Mouse (Mus musculus) cerebellum, adult (tissue): Measurements from ENCODE around the gene Fbln1.

Source experiments
- ATAC-seq: cut with Nextera tagmentation; 2 replicates; pipeline ENCODE4 v1.9.2; 2017; ENCODE audit warnings: mild to moderate bottlenecking, moderate library complexity, mixed read lengths; ENCODE audit not compliant: insufficient number of reproducible peaks, low FRiP score, low TSS enrichment

The Fbln1 gene

DNA sequence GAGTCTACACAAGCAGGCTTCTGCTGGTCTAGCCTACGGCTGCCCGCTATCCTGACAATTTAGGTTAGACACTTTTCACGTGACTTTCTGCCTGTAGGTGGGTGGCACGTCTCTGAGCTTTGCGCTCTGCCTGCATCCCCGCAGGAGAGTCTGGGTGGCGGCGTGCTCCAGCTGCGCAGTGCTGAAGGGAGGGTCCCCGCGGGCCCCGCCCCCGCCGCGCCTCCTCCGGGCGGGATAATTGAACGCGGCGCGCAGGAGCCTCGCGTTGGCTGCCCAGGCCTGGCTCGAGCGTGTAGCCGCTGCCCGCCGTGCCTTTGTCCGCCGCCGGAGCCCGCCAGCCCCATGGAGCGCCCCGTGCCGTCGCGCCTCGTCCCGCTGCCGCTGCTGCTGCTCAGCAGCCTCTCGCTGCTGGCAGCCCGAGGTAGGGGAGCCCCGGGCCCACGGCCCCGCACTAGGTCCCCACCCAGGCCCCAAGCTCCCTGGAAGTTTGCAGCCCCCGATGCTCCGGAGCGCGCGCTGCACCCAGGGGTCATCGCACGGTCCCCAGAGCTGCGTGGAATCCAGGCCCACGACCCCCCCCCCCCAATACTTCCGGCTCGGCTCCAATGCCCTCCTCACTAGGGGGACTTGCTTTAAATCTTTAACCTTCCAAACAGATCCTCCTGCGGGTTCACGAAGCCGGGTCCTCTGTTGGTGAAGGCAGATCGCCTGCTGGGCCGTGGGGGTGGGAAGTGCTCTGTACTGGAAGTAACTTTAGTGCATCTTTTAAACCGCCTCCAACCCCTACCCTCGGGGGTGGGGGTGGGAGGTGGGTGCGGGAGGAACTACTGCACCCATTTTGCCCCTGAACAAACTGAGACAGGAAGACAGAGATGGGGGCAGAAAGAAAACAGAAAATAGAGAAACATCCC, at the start of gene Fbln1:
TSS of gene Fbln1 (plus strand) at position 158 of the 911 bp plus-strand sequence.
- ATAC-seq = no peak

DNA sequence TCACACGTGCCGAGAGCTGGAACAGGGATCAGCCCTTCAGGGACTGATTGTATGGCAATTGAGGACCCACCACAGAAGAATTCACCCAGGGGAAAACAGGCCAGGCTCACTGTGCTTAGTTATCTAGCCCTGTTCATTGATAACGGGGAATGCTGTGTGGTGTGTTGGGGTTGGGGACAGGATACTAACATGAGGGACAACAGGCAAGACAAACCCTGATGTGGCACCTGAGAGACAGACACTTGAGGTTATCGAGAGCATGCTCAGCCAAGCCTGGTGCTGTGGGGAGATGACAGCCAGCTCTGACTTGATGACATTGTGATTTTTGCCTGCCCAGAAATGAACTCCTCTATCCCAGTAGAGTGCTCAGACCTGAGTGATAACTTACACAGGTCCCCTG, 49.6 kb upstream of the Fbln1 start:
- ATAC-seq = no peak

DNA sequence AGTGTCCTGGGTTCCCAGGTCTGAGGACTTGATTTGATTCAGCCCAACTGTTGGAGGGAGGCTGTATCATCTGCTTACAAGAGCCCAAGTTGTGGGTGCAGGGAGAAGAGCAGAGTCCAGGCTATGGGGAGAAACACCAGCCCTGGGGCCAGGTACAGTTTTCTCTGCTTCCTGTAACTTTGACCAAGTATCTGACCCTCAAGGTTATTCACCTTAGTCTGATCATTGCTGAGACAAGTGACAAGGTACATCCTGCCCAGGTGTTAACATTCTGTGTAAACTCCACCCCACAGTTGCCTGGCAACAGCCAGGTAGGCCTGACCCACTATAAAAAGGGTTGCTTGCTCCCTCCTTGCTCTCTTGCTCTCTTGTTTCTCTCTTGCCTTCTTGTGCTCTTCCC, 44.3 kb upstream of the Fbln1 start:
- no peak for ATAC-seq

DNA sequence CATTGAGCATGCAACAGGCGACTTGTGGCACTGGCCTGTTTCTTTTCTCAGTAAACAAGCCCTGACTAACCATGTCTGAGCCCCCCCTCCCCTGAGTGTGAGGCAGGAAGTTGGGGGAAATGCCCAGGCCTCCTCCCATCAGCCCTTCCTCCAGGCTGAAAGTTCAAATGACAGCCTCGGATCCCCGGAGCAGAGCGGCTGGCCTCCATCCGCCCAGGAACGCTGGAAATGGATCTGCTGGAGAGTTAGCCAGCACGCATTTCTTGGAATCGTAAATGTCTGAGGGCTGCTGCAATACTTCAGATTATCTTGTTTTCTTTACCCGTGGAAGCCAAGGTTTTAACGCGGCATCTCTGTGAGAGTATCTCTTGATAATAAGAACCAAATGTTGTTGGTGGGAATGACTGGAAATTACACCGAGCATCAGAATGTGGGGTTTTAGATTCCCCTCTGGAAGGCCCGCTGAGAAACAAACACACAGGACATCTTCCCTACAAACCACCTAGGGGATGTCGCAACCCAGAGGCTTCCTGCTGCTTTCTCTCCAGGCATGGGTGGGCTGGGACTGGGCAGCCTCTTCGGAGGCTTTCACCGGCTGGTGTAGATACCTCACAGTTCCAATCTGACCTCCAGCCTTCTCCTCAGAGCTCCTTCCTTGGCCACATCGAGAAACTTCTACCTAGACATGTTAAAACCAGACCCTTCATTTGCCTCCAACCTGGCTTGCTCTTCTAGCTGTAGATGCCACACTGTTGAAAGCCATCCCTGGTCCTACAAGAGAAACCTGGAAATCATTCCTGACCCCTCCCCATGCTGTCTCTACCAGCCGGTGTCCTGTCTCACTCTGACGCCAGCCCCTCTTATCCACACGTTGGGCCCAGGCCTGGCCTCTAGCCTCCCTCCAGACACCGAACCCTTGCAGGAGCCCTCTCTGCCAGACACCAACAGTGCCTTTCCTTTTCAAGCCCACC, 42.8 kb upstream of the Fbln1 start:
- ATAC-seq = no peak

DNA sequence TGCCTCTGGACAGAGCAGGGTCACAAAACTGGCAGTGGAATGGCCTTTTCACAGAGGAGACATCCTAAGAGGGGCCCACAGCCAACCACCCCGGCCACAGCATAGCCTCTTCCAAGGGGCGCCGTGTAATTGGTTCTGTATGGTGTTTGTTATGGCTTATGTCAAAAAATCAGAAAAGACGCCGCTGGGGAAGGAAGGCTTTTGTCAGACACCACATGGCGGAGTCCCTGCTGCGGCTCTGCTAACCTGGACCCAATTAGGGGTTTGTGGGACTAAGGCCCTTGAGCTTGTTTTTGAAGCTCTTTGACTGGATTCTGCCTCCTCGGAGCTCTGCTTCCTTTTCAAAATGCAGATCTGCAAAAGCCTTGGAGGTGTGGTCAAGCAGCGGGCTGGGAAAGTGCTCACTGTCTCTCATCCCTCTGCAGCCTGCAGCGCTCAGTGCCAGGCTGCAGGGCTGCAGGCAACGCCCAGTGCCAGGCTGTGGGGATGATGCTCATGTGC, 39.3 kb upstream of the Fbln1 start:
- no peak for ATAC-seq

DNA sequence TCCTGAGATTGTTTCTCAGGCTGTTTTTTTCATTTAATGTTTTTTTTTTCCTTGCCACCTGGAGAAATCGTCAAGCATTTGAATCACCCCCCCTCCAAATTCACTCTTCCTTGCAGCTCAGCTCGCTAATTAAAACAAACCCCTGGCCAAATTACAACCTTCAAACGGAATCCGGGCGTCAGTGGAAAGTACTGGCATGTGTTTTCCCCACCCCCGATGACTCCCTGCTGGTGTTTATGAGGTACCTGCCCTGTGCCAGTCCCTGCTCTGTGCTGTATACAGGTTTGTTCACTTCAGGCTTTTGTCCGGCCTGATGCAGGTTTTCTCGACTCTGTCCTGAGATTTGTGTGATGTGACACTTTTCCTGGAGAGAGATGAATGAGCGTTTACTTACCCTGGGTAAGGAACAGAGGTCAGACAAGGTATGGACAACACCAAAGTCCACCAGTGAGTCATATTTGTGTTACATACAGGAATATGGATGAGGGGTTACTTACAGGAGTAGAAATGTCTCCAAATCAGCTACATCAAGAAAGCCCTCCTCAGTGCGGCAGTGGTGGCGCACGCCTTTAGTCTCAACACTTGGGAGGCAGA, 38.6 kb upstream of the Fbln1 start:
- no peak for ATAC-seq

DNA sequence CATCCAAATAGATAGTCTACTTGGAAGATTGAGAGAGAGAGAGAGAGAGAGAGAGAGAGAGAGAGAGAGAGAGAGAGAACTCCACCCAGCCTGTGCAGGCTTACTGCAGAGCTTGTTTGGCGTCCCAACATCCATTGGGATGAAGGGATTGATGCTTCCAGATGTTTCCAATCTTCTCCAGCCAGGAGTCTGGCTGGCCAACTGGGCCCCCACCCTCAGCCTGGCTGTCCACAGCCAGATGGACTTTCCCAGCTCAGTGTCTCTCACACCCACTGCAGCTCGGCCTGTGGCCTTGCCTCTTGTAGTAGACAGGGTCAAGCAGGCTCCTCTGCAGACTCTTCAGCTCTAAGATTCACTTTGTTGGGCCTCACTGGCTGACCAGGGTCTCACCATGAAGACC, 33.7 kb upstream of the Fbln1 start:
- no peak for ATAC-seq

DNA sequence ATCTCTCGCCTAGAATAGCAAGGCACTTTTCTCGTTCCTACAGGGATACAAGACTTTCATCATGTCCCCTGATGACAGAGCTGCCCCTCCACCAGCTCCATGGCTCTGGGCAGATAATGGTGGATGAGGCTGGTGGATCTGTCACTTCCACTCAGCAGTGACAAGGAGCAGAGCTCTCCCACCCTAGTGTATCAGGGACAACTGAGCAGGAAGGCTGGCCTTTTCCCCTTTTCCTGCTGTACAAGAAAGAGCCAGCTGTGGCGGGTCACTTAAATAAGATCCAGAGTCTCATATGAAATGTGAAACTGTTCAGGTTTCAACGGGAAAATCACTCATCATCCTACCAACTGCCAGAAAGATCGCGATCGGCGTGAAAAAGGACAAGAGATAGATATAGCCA, 32.3 kb upstream of the Fbln1 start:
- no peak for ATAC-seq

DNA sequence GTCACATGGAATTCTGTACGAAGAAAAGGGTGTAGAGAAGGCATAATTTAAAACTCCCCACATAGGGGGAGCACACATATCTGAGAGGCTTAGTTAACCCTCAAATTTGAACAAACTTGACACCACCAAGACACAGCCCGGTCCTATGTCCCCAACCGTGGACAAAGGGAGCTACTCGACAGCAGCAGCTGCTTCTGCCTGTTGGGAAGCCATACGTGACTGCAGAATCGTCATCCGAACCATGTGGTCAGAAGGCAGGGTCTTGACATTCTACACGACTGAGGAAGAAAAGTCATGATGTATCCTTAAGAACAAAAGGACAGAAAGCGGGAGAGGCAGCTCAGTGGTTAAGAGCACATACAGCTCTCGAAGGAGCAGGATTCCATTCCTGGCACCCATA, 31.7 kb upstream of the Fbln1 start:
- ATAC-seq = no peak

DNA sequence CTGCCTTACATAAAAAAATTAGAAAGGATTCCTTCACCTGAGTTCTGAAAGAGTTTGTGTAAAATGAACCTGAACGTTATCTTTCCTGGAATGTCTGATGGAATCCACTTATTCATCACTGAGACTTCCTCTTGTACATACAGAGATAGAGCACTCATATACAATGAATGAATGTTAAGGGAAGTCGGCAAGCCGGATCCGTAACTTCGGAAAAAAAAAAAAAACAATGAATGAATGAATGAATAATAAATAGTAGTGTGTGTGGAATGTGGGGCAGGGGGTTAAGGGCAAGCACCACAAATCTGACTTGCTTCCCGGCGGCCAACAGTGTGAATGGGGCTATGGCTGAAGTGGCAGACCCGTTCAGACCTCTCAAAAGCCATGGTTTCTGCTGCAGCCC, 28.2 kb upstream of the Fbln1 start:
- no peak for ATAC-seq

DNA sequence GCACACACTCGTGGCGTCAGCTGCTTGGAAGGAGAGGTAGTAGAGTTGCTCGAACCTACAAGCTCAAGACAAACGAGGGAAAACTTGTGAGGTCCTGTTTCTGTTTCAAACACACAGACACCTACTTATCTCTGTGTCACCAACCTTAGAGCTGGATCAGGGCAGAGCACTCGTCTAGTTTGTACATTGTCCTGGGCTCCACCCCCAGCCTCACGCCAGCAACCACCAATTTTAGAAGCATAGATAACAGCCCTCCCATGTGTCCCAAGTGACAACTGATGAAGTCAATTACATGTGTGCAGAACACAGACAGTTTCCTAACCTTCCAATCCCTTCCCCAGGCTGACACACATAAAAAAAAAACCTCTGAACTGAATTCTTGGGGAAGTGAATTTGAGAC, 27.6 kb upstream of the Fbln1 start:
- ATAC-seq = no peak

DNA sequence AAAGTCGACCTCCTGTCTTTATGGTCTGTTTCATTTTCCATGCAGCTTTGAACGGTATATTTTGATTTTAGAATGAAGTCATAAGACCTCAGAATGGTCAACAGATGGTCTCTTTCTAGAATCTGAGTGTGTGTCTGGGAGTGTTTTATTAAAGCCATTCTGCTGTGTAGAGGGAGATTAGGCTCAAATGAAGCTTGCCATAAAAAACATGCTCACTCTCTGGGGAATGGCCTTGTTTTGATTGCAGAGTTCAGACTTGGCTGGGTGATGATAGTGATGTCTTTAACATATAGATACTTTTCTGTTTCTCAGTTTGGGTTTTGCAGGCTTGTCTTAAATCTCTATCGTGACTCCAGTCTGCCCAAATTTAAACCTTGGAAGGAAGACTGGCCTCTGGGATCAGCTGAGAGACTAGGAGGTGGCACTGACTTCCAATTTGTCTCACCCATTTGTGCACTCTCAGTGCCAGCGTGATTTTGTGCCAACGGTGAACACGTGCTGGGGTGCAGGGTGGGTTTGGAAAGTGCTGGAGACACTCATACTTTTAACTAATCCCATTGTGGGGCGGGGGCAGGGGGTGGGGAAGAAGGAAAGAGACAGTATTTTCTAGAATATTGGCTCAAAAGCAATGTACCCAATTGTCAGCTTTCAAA, 26.1 kb upstream of the Fbln1 start:
- ATAC-seq = no peak

DNA sequence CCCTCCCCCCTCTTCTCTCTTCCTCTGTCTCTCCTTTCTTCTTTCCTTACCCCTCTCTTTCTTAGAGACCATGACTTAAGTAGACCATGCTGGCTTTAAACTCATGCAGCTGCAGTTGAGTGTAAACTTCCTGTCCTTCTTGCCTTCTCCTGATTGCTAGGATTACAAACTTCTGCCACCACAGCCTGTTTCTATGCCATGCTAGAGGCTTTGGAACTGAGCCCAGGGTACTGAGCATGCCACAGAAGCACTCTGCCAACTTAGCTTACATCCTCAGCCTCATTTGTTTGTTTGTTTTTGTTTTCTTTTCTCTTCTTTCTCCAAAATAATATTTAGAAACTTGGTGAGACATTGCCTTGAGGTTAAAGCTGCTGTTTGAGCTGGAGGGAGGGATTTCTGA, 25.4 kb upstream of the Fbln1 start:
- no peak for ATAC-seq

DNA sequence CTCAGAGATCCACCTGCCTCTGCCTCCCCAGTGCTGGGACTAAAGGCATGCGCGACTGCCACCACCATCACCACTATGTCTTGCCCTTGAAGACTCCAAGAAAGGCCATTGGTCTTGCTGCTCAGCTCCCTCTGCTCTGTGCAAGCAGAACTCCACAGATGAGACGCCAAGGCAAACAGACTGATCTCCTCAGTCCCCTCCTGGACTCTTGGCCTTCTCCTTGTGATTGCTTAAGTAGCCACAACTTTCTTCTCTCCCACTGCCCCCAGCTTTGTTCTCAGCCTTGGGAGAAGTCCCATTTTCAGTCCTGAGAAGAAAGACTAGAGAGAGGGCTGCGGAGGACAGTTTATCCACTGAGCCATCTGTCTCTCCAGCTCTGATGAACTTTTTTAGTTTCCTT, 23.7 kb upstream of the Fbln1 start:
- no peak for ATAC-seq

DNA sequence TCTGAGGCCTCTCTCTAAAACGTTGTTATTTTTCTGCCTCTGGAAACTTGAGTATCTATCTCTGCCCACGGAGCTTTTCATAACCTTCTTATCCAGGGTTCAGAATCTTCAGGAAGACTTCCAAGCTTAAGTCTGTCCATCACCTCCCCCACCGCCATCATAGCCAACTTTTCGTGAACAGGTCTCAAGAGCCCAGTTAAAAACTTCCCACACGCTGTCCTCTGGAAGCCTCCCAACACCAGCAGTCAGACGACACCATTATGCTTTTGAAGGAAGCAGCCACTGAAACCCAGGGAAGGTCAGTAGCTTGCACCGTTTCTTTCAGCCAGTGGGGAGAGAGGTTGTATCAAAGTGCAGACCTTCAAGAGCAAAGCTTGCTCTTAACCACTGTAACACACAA, 18.8 kb upstream of the Fbln1 start:
- ATAC-seq = no peak

DNA sequence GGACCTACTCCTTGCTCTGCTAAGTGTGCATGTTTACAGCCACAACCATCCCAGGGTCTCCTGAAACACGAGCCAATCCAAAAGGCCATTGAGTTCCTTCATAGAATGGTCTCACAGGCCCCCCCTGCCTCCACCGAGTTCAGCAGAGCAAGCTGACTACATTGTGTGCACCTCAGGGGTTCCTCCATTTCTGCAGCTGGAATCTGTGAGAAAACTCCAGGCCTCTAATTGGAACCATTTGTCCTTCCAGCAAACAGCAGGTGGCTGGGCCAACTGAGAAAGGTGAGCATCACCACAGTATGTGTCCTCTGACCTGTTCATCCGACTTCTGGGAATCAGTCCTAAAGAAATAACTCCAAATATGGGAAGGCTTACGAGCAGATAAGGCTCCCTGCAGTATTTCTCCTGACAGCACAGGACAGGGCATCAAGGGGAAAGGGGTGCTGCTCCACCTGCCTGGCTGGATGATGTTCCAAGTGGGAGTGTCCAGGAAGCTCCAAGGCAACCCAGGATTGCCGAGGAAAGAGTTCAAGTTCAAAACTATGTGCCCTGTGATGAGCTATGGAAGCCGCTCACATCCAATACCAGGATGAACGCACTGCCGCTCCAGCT, 17.5 kb upstream of the Fbln1 start:
- ATAC-seq = no peak

DNA sequence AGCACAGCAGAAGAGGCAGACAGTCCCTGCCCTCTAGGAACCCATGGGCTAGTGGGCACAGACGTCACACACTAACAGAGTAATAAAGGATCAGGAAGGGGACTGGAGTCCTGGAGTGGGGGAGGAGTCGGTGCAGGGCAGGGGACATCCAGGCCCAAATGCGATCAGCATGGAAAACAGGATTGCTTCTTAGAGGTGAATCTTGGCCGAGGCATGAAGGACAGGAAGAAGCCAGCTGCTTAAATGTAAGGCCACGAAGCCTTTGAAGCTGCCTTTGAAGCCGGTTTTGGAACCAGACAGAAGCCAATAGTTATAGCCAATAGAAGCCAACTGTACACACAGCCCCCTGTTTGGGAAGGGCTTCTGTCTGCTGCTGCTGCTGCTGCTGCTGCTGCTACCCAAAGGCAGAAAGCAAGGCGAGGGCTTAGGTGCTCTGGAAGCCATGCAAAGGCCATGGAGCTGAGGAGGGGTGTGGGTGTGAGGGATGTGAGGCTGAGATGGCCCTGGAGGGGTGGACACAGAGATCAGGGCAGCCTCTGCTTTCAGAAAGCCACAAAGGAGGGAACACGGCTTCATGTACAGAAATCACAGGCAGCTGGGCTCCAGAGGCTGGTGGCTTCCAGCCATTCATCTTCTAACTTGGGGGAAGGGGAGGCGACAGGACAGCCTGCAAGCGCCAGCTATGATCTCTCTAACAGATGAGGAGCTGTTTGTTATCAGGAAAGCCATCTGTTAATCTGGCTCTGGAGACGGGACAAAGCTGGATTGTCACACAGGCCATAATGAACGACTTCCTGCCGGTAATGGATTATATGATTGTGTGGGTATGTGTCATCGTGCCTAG, 5.1 kb upstream of the Fbln1 start:
- no peak for ATAC-seq

DNA sequence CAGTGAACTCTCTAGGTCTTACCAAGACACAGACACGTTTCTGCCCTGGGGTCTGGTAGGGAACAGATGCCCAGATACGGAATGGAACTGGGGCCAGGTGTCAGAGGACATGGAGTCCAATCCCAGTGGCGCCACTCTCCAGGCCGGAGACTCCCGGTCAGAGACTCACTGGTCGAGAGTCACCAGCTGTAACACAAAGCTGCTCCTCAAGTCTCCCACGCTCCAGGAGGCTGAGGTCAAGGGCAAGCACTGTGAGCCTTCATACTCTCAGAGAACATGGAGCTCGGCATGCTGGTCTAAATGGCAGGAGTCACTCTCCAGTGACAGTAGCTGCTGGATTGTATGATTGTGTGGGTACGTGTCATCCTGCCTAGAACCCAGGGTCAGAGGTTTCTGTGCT, 3.5 kb upstream of the Fbln1 start:
- no peak for ATAC-seq

DNA sequence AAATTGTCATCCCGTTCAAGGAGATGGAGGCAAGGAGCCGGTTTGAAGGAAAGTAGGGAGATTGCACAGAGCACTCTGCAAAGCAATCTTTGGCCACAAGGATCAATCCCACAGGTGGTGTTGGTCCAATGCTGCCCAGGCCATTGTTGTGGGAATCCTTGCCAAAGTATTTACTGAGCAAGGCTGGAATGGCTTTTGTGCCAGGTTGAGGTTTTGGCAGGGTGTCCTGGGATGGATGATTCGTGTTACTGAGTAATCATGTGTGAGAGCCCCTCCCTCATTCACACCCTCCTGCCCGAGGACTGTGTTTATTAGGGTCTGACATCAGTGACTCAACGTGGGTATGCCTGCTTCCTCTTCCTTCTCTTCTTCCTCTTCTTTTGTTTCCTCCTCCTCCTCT, 3.0 kb upstream of the Fbln1 start:
- ATAC-seq = no peak
